ENCODE assay signal across 8 mouse cellular contexts in genomic region chr17:51159261-51159660, GRCm38 (mm10). TPM values are rescaled to one million over a fixed set of nuclear protein-coding genes. Genes with fewer than 3 reads are reported as not detected.
DNase-seq lines count a peak whose midpoint lies in the region; ATAC-seq and TF ChIP-seq lines count a peak whose summit lies in the region.

No protein-coding gene starts in this region.

- no peaks in the 10 kb centered on the region for H3K27me3 ChIP-seq in lung, embryonic 14.5 days (ENCODE audit: insufficient read depth, low read length)
- no peaks in the 10 kb centered on the region for H3K27me3 ChIP-seq in hindbrain, embryonic 10.5 days (ENCODE audit: insufficient read depth, poor library complexity, severe bottlenecking)

- H3K4me3 ChIP-seq in lung, embryonic 14.5 days (ENCODE audit: low read depth, low read length), result no peak overlapping the region
- H3K4me3 ChIP-seq in lung, adult 2 months (replicated peaks; ENCODE audit: extremely low read depth, low read depth, low read length), result no peak overlapping the region
- H3K4me3 ChIP-seq in hindbrain, embryonic 10.5 days, result no peak overlapping the region

- no peaks in the 10 kb centered on the region for H3K4me1 ChIP-seq in lung, embryonic 14.5 days (ENCODE audit: insufficient read depth)
- H3K4me1 ChIP-seq in lung, adult 2 months (ENCODE audit: control insufficient read depth, insufficient read depth, low read length), result 0 out of 2 replicates have a peak, but pooled peaks cover 2% of the 10 kb centered on the region
- no peaks in the 10 kb centered on the region for H3K4me1 ChIP-seq in hindbrain, embryonic 10.5 days (replicated peaks)

- no peak for TF ChIP-seq POLR2A in lung, adult 2 months (IDR thresholded peaks at IDR 0.05; ENCODE audit: borderline replicate concordance, extremely low read depth, low read depth, low read length)

- intact Hi-C loops in heart, postnatal 36 days (cut with DNase I), result no loop called here

- H3K27ac ChIP-seq in lung, embryonic 14.5 days (ENCODE audit: low read depth), result no peak overlapping the region
- H3K27ac ChIP-seq in hindbrain, embryonic 10.5 days, result no peak overlapping the region

- ATAC-seq in lung, embryonic 14.5 days (ENCODE audit: insufficient read depth), result peak; percentile 54; the same call in 1 of the 2 replicates
- peak; percentile 91 for ATAC-seq in megakaryocyte progenitor cell, adult 5-6 weeks (replicated peaks; ENCODE audit: poor library complexity)

- no peaks in the 10 kb centered on the region for H3K36me3 ChIP-seq in lung, embryonic 14.5 days (ENCODE audit: insufficient read depth)
- no peaks in the 10 kb centered on the region for H3K36me3 ChIP-seq in hindbrain, embryonic 10.5 days

- H3K9ac ChIP-seq in lung, embryonic 14.5 days, result no peak overlapping the region

- no peaks in the 10 kb centered on the region for H3K9me3 ChIP-seq in lung, embryonic 14.5 days (ENCODE audit: low read depth, low read length)
- no peaks in the 10 kb centered on the region for H3K9me3 ChIP-seq in hindbrain, embryonic 10.5 days

- TF ChIP-seq CTCF in lung, embryonic 14.5 days (IDR thresholded peaks at IDR 0.05; ENCODE audit: low read depth), result no peak
- TF ChIP-seq CTCF in lung, adult 2 months (IDR thresholded peaks at IDR 0.05; ENCODE audit: insufficient read depth, low read length), result no peak

- no peak overlapping the region for H3K4me2 ChIP-seq in lung, embryonic 14.5 days

- whole genome bisulfite sequencing in lung, embryonic 14.5 days, result 84% methylated on average over 5 of the region's 5 CpGs
- 92% methylated on average over 5 of the region's 5 CpGs for whole genome bisulfite sequencing in lung, adult 2 months
- WGBS in hindbrain, embryonic 10.5 days, result 89% methylated on average over 5 of the region's 5 CpGs

- DNase-seq in lung, embryonic 14.5 days, result peak; percentile 21
- DNase-seq in lung, adult 2 months, result no peak
- DNase-seq in cerebellum, adult 9-11 months, result peak; percentile 32
- DNase-seq in heart, postnatal 36 days, result peak; percentile 41 to 42
- DNase-seq in ovary, postnatal 10 days (ENCODE audit: low spot score), result no peak
- DNase-seq in layer of hippocampus, postnatal 14 days (ENCODE audit: low spot score in 2 of 2), result no peak
- DNase-seq in hindbrain, embryonic 10.5 days (ENCODE audit: low spot score), result no peak

RNA-seq across cellular contexts. Expression of gene Tbc1d5, which starts 19.9 kb away (rescaled TPM):
- 13.3 and 13.4 TPM in 2 replicates for polyA plus RNA-seq in lung, embryonic 14.5 days (2014; fragmentation: Nextera tagmentation; extraction: Ambion mirVana)
- 9.5 and 11.6 TPM in 2 replicates for polyA plus RNA-seq in lung, adult 2 months (2012; rRNA removed)
- total RNA-seq in heart, postnatal 36 days (2021), result 10 to 100 TPM; 18.6 to 19.4 TPM
- 47.3 and 55.5 TPM in 2 replicates for total RNA-seq in megakaryocyte progenitor cell, adult 5-6 weeks (2015)
- 26.2 and 35.2 TPM in 2 replicates for total RNA-seq in megakaryocyte progenitor cell, adult 5-6 weeks (2017)
- 10 to 100 TPM; 22.0 to 24.1 TPM for total RNA-seq in layer of hippocampus, postnatal 14 days (2021)
- polyA plus RNA-seq in hindbrain, embryonic 10.5 days (2016; fragmentation: Nextera tagmentation; extraction: Ambion mirVana), result 9.3 and 11.6 TPM in 2 replicates

Comparison
In these comparisons a context has a peak if more than half of its experiments do, and no peak if none do; other contexts are left out.
1. DNase-seq: peak in lung, embryonic 14.5 days (single experiment), cerebellum, adult 9-11 months (single experiment) and heart, postnatal 36 days (2 of 2); none in lung, adult 2 months (single experiment), ovary, postnatal 10 days (single experiment), layer of hippocampus, postnatal 14 days (0 of 2) and hindbrain, embryonic 10.5 days (single experiment).